Mouse (Mus musculus) midbrain, embryonic 16.5 days (tissue): ENCODE measurements around the gene Rbm18. TPM values are rescaled to one million over a fixed set of nuclear protein-coding genes. Genes with fewer than 3 reads are reported as not detected.

ENCODE experiments used
- ATAC-seq: fragments of 200-750 bp; cut with Nextera tagmentation; 2 replicates; pipeline ENCODE4 v1.8.0; 2017; ENCODE audit warnings: moderate TSS enrichment
- H3K27ac ChIP-seq: fragments of 300-500 bp; sonication (generic); 2 replicates; pipeline ENCODE4 v1.5.1; 2014; ENCODE audit warnings: mild to moderate bottlenecking, low read length, mixed read lengths
- H3K27me3 ChIP-seq: fragments of 300-500 bp; sonication (generic); 2 replicates; pipeline ENCODE4 v1.6.1; 2014; ENCODE audit warnings: low read depth, low read length, mixed read lengths; ENCODE audit not compliant: control insufficient read depth, insufficient read depth
- H3K36me3 ChIP-seq: fragments of 300-500 bp; sonication (generic); 2 replicates; pipeline ENCODE4 v1.6.1; 2014; ENCODE audit warnings: mild to moderate bottlenecking, low read length, moderate library complexity, mixed read lengths; ENCODE audit not compliant: control insufficient read depth, insufficient read depth
- H3K4me1 ChIP-seq: fragments of 300-500 bp; sonication (generic); 2 replicates; pipeline ENCODE4 v1.6.1; 2014; ENCODE audit warnings: mild to moderate bottlenecking, low read length, mixed read lengths; ENCODE audit not compliant: control insufficient read depth, insufficient read depth
- H3K4me2 ChIP-seq: fragments of 300-500 bp; sonication (generic); 2 replicates; pipeline ENCODE4 v1.6.1; 2014; ENCODE audit warnings: mild to moderate bottlenecking, low read length, mixed read lengths
- H3K4me3 ChIP-seq: fragments of 300-500 bp; sonication (generic); 2 replicates; pipeline ENCODE4 v1.5.1; 2014; ENCODE audit warnings: low read depth, mild to moderate bottlenecking, low read length, moderate library complexity, mixed read lengths
- H3K9ac ChIP-seq: fragments of 300-500 bp; sonication (generic); 2 replicates; pipeline ENCODE4 v1.6.1; 2014; ENCODE audit warnings: low read depth, low read length, mixed read lengths
- H3K9me3 ChIP-seq: fragments of 300-500 bp; sonication (generic); replicated peaks from 2 replicates; pipeline ENCODE4 v1.6.1; 2014; ENCODE audit warnings: mild to moderate bottlenecking, low read length, mixed read lengths; ENCODE audit not compliant: control insufficient read depth, poor library complexity, severe bottlenecking
- WGBS: fragments of 180-500 bp; shearing (Covaris S2); extraction: QIAGEN DNeasy Blood & Tissue Kit; methylation state at CpG from one replicate; pipeline ENCODE4 v1.1.7; 2014; 5-methylcytosine and 5-hydroxymethylcytosine counted together
- polyA plus RNA-seq: library from polyadenylated mRNA; unstranded; fragments of >200 nt; fragmentation: Nextera tagmentation; extraction: Ambion mirVana; gene quantifications from 2 replicates; pipeline ENCODE4 v1.2.1, GENCODE M21; 2015

Rbm18 gene
- polyA plus RNA-seq, 1 experiment from 2014 or later, result 131 TPM

DNA sequence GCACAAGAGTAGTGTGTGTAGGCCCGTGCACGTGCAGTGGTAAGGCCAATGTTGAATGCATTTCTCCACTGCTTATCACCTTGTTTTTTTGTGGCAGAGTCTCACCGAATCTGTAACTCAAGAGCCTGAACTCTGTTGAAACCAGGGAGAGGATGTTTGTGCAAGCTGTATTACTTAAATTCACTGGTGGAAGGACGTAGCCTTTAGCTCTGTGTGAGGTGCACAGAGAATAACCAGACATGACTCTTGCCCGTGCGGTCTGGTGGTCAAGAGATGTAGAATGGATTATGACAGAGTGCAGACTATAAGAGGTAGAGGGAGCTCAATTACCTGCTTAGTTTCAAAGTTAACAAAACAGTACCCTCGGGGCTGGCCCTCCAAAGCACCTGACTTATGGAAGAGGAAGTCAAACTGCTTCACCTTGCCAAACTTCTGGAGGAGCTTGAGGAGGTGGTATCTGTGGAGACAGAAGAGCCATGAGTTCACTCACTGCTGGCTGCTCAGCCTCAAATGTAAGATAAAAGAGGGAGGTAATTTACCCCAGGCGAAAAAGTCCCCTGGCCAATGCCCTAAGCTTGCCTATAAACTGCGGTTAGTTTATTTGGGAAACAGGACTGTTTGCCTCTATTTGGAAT, 9.7 kb downstream of the Rbm18 start:
- Histone ChIP-seq H3K27me3 (no peaks in the 10 kb centered on the region), H3K27ac (no peak overlapping the region), H3K4me1 (no peaks in the 10 kb centered on the region), H3K4me2 (no peak overlapping the region), H3K36me3 (peaks cover 27% of the 10 kb centered on the region), H3K4me3 (no peak overlapping the region), H3K9me3 (no peaks in the 10 kb centered on the region), H3K9ac (no peak overlapping the region)
- 94% methylated on average over 9 of the region's 9 CpGs for WGBS
- ATAC-seq, result no peak

DNA sequence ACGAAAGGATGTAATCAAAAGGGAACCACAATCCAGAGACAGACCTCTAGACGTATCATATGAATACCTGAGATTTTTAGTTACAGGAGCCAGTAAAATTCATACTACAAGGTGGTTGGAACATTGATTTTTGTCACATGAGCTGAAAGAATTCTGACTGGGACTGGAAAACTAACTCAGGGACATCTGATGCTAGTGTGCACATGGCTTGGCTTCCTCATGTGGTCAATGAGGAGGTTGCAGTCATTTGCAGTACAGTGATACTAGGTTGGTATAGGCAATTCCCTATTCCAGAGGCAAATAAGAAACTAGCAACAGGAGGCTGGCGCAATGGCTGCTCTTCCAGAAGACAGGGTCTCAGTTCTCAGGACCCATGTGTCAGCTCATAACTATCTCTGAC, 23.9 kb downstream of the Rbm18 start:
- H3K4me1 ChIP-seq, result no peaks in the 10 kb centered on the region
- no peak overlapping the region for H3K4me3 ChIP-seq
- H3K27ac ChIP-seq, result no peak overlapping the region
- H3K36me3 ChIP-seq, result peaks cover 21% of the 10 kb centered on the region
- no peak overlapping the region for H3K9ac ChIP-seq
- H3K9me3 ChIP-seq, result no peaks in the 10 kb centered on the region
- 79% methylated on average over 3 of the region's 3 CpGs for WGBS
- peaks cover 16% of the 10 kb centered on the region for H3K27me3 ChIP-seq
- no peak overlapping the region for H3K4me2 ChIP-seq
- ATAC-seq, result no peak

DNA sequence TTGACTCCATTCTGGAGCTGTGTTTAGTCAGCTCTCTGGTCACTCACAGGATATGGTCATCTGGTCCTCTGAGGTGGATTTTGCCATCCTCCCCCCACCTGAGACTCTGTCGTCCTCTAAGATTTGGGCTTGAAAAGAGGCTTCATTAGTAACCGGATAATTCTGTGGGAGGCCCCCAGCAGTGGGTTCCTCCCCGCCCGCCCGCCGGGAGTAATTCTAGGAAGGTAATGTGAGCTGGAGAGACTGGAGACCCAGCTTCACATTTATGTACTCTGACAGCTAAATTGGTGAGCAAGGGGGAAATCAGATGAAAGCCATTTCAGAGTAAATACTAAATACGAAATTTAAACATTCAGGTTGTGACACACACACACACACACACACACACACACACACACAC, 28.0 kb downstream of the Rbm18 start:
- H3K9ac ChIP-seq, result no peak overlapping the region
- no peak overlapping the region for H3K4me2 ChIP-seq
- H3K9me3 ChIP-seq, result no peaks in the 10 kb centered on the region
- ATAC-seq, result no peak
- no peak overlapping the region for H3K4me3 ChIP-seq
- H3K4me1 ChIP-seq, result peaks cover 20% of the 10 kb centered on the region
- H3K36me3 ChIP-seq, result no peaks in the 10 kb centered on the region
- peaks cover 40% of the 10 kb centered on the region for H3K27me3 ChIP-seq
- 12% methylated on average over 7 of the region's 7 CpGs for WGBS
- H3K27ac ChIP-seq, result no peak overlapping the region

DNA sequence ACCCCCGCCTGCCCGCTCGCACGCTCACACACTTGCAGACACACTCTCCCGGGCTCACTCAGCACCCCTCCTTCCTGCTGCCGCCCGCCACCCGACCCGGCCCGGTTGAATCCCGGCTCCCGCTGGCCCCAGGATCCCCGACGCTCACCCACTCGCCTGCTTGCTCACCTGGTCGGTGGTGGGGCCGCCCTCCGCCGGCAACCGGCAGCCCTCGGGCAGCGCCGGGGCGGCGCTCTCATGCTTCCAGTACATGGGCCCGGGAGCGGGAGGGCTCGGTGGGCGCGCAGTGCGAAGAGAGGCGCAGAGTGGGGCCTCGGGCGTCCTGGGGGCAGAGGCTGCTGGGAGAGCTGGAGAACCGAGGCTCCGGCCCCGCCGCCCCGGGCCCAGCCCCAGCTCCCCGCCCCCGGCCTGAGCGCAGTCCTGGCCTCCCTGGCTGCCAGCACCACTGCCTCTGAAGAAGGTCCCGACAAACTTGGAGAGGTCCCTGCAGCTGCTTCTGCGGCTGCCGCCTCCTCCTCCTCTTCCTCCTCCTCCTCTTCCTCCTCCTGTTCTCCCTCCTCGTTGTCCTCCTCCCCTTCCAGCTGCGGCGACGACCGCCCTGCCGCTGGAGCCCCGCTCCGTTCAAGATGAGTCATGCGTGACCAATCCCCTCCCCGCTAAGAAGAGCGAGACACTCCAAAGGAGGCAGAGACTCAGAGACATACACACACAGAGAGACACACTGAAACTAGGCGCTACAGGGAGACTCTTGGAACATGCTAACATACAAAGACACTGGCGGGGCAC, 31.4 kb downstream of the Rbm18 start, which contains the start of gene Lhx6:
Gene Lhx6, minus strand, starts transcription at position 453 of the 786 bp plus-strand sequence.
- no peak within 1 kb of the TSS for H3K27ac ChIP-seq
- peak within 1 kb of the TSS; percentile 37 for H3K4me3 ChIP-seq
- H3K4me2 ChIP-seq, result peak within 1 kb of the TSS; percentile 63
- H3K27me3 ChIP-seq, result peaks cover 65% of the 10 kb centered on the region
- WGBS, result under 1% methylated on average over 52 of the region's 58 CpGs
- H3K9ac ChIP-seq, result peak within 1 kb of the TSS; percentile 34; the same call in 1 of the 2 replicates
- no peaks in the 10 kb centered on the region for H3K9me3 ChIP-seq
- ATAC-seq, result no peak; the same call in 1 of the 2 replicates
- H3K36me3 ChIP-seq, result no peaks in the 10 kb centered on the region
- peaks cover 31% of the 10 kb centered on the region for H3K4me1 ChIP-seq

DNA sequence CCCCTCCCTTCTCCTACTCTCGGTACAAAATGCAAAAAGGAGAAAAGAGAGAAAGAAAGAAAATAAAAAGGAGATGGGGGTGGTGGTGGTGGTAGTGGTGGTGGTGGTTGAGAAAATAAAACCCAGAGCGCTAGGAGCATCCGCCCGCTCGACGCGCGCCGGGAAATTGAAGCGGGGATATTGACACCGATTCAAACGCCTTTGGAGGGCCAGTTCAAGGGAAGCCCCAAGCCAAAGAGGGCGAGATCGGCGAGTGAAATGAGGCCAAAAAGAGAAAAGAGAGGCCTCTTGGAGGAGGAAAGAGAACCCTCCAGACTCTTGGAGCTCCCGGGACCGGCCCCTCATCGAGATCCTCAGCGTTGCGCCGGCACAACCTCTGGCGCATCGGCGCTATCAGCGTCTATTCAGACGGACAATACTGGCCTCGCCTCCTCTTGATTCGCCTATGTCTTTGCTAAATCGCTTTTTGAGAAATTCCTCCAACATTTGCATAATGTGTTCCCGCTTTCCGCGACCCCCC, 32.1 kb downstream of the Rbm18 start:
- peak overlapping the region; percentile 34; the same call in 1 of the 2 replicates for H3K9ac ChIP-seq
- H3K4me2 ChIP-seq, result peak overlapping the region; percentile 63
- peaks cover 31% of the 10 kb centered on the region for H3K4me1 ChIP-seq
- no peaks in the 10 kb centered on the region for H3K36me3 ChIP-seq
- no peak for ATAC-seq
- peak overlapping the region; percentile 37 for H3K4me3 ChIP-seq
- H3K27ac ChIP-seq, result no peak overlapping the region
- no peaks in the 10 kb centered on the region for H3K9me3 ChIP-seq
- WGBS, result under 1% methylated on average over 32 of the region's 32 CpGs
- peaks cover 66% of the 10 kb centered on the region for H3K27me3 ChIP-seq

DNA sequence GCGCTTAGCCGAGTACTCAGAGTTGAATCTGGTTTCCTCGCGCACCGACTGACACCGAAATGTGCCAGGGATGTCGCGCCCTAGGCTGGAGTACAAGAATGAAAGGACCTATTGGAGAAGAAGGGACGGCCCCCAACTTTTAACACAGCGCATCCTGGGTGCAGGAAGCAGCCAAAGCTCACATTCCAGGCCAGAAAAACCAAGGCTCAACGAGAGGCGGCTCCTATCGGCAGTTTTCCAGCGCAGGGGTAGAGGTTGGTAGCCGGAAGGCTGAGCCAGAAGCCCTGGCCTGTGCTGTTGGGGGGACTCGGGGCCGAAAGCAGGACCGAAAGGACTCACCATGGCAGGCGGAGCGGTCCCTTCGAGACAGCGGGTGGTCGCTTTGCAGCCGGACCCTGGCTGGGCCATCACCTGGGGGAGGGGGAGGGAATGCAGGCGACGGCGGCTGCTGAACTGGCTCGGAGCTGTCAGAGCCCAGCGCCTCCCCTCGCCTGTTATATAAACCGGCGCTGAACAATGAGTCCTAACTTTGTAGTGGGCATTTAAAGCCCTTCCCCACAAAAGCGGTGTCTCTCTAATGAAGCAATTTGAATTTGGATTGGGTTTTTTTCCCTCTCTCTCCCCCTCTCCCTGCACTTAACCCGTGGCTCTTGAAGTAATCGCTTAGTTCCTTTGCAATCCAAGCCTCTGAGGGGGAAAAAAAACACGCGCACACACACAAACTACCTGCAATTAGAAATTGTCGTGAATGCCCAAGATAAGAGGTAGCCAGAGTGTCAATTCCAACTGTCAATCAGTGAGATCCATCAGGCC, 32.8 kb downstream of the Rbm18 start:
- H3K36me3 ChIP-seq, result no peaks in the 10 kb centered on the region
- no peak overlapping the region for H3K27ac ChIP-seq
- H3K9ac ChIP-seq, result no peak overlapping the region
- under 1% methylated on average over 38 of the region's 38 CpGs for WGBS
- peak overlapping the region; percentile 20 for H3K4me3 ChIP-seq
- H3K4me2 ChIP-seq, result peak overlapping the region; percentile 63
- no peak for ATAC-seq
- H3K27me3 ChIP-seq, result peaks cover 66% of the 10 kb centered on the region
- H3K9me3 ChIP-seq, result no peaks in the 10 kb centered on the region
- H3K4me1 ChIP-seq, result peaks cover 31% of the 10 kb centered on the region

DNA sequence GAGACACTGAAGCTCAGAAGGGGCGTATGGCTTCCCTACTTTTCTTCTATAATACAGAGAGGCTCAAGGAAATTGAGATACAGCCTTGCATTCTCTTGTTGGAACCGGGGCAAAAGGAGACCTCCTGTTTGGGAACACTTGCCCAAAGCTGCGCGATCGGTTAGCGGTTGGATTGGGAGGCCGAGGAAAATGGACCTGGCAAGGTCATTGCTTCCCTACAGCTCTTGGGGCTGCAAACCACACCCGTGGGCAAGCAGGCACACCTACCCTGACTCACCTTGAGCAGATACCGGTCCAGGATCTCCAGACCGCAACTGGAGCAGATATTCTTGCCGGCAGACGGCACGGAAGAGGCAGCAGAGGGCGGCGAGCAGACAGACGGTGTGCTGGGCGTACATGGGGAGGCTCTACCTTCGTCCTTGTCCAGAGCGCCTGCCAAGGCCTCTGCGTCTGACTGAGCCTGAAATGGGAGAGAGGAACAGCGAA, 33.5 kb downstream of the Rbm18 start:
- H3K9ac ChIP-seq, result no peak overlapping the region

DNA sequence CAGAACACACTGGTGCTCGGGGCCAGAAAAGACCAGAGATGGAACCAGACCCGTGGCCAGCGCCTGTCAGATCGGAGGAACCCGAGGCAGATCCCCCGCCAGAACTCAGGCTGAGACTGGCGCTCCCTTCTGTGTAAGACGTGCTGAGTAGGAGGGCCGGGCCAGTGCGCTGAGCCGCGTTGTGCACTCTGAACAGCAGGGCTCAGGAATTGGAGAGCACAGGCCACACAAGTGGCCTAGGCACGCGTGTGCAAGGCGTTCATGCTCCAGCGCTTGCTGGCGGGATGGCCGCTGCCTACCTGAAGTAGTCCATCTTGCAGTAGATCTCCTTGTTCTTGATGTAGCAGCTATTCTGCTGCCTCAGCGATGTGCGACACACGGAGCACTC, 34.0 kb downstream of the Rbm18 start:
- WGBS, result under 1% methylated on average over 21 of the region's 21 CpGs
- Histone ChIP-seq H3K36me3 (no peaks in the 10 kb centered on the region), H3K4me1 (peaks cover 31% of the 10 kb centered on the region), H3K9ac (0 out of 2 replicates have a peak overlapping the region, but pooled peaks have one; percentile 10), H3K4me3 (peak overlapping the region; percentile 14; the same call in 1 of the 2 replicates), H3K4me2 (peak overlapping the region; percentile 2; the same call in 1 of the 2 replicates), H3K27me3 (peaks cover 73% of the 10 kb centered on the region), H3K9me3 (no peaks in the 10 kb centered on the region), H3K27ac (no peak overlapping the region)
- no peak for ATAC-seq

More for the DNA sequence above, 33.5 kb downstream of the Rbm18 start:
- ATAC-seq, result no peak
- peaks cover 73% of the 10 kb centered on the region for H3K27me3 ChIP-seq
- WGBS, result 2% methylated on average over 21 of the region's 21 CpGs
- no peaks in the 10 kb centered on the region for H3K9me3 ChIP-seq
- peak overlapping the region; percentile 2; the same call in 1 of the 2 replicates for H3K4me2 ChIP-seq
- peaks cover 31% of the 10 kb centered on the region for H3K4me1 ChIP-seq
- H3K27ac ChIP-seq, result no peak overlapping the region
- no peaks in the 10 kb centered on the region for H3K36me3 ChIP-seq
- H3K4me3 ChIP-seq, result peak overlapping the region; percentile 20; the same call in 1 of the 2 replicates
